Mouse (Mus musculus): ENCODE measurements around the gene Tex26.

The Tex26 gene

GRCm38 (mm10) chr5:149433618-149434017 lies 5.8 kb upstream of the Tex26 start:
- DNase-seq (ENCODE audit: low spot score in 2 of 2): no peak

GRCm38 (mm10) chr5:149434141-149434690 lies 5.2 kb upstream of the Tex26 start:
- no peak for DNase-seq (ENCODE audit: low spot score in 2 of 2)

- DNase-seq (ENCODE audit: low spot score in 2 of 2): no peak
Observed at GRCm38 (mm10) chr5:149436541-149436940, 2.9 kb upstream of the Tex26 start.

- DNase-seq (ENCODE audit: low spot score in 2 of 2): no peak
Observed at GRCm38 (mm10) chr5:149437150-149437549, 2.3 kb upstream of the Tex26 start.

GRCm38 (mm10) chr5:149440180-149440573 lies 717 bp downstream of the Tex26 start:
- DNase-seq (ENCODE audit: low spot score in 2 of 2): peak; percentile 52 to 64

- DNase-seq (ENCODE audit: low spot score in 2 of 2): no peak
Observed at GRCm38 (mm10) chr5:149441646-149442276, 2.3 kb downstream of the Tex26 start.

- DNase-seq (ENCODE audit: low spot score in 2 of 2): no peak
Observed at GRCm38 (mm10) chr5:149442277-149442660, 2.8 kb downstream of the Tex26 start.

GRCm38 (mm10) chr5:149444451-149444850 lies 5.0 kb downstream of the Tex26 start:
- DNase-seq (ENCODE audit: low spot score in 2 of 2): no peak

GRCm38 (mm10) chr5:149446495-149446894 lies 7.0 kb downstream of the Tex26 start:
- no peak for DNase-seq (ENCODE audit: low spot score in 2 of 2)

GRCm38 (mm10) chr5:149447733-149448132 lies 8.3 kb downstream of the Tex26 start:
- no peak for DNase-seq (ENCODE audit: low spot score in 2 of 2)

GRCm38 (mm10) chr5:149449406-149449805 lies 9.9 kb downstream of the Tex26 start:
- DNase-seq (ENCODE audit: low spot score in 2 of 2): no peak

GRCm38 (mm10) chr5:149451209-149451681 lies 11.8 kb downstream of the Tex26 start:
- DNase-seq (ENCODE audit: low spot score in 2 of 2): no peak

- DNase-seq (ENCODE audit: low spot score in 2 of 2): peak in 1 of 2 experiments; percentile 38
Observed at GRCm38 (mm10) chr5:149454281-149454680, 14.8 kb downstream of the Tex26 start.

GRCm38 (mm10) chr5:149456544-149456943 lies 17.1 kb downstream of the Tex26 start:
- no peak for DNase-seq (ENCODE audit: low spot score in 2 of 2)

GRCm38 (mm10) chr5:149462071-149462470 lies 22.6 kb downstream of the Tex26 start:
- no peak for DNase-seq (ENCODE audit: low spot score in 2 of 2)

- no peak for DNase-seq (ENCODE audit: low spot score in 2 of 2)
Observed at GRCm38 (mm10) chr5:149465305-149465704, 25.8 kb downstream of the Tex26 start.

GRCm38 (mm10) chr5:149474142-149474541 lies 34.7 kb downstream of the Tex26 start:
- no peak for DNase-seq (ENCODE audit: low spot score in 2 of 2)

GRCm38 (mm10) chr5:149474701-149475468 lies 35.4 kb downstream of the Tex26 start:
- DNase-seq (ENCODE audit: low spot score in 2 of 2): no peak

- DNase-seq (ENCODE audit: low spot score in 2 of 2): no peak
Observed at GRCm38 (mm10) chr5:149481920-149482319, 42.5 kb downstream of the Tex26 start.

GRCm38 (mm10) chr5:149483321-149484052 lies 44.0 kb downstream of the Tex26 start:
- no peak for DNase-seq (ENCODE audit: low spot score in 2 of 2)

- no peak for DNase-seq (ENCODE audit: low spot score in 2 of 2)
Observed at GRCm38 (mm10) chr5:149484270-149484669, 44.8 kb downstream of the Tex26 start.

GRCm38 (mm10) chr5:149485447-149485846 lies 46.0 kb downstream of the Tex26 start:
- no peak for DNase-seq (ENCODE audit: low spot score in 2 of 2)
